Mouse (Mus musculus) layer of hippocampus, adult 9-11 months (tissue): ENCODE measurements around the gene Ccdc115.

Experiments used
- DNase-seq: peaks from one replicate; pipeline ENCODE4 v3.0.0; 2022

The Ccdc115 gene

GRCm38 (mm10) chr1:34439215-34439960 lies at the start of gene Ccdc115, which contains the start of gene Imp4:
Gene Ccdc115 (minus strand): TSS chr1:34439672.
Gene Imp4 (plus strand): TSS chr1:34439851.
- peak; percentile 97 for DNase-seq

DNA sequence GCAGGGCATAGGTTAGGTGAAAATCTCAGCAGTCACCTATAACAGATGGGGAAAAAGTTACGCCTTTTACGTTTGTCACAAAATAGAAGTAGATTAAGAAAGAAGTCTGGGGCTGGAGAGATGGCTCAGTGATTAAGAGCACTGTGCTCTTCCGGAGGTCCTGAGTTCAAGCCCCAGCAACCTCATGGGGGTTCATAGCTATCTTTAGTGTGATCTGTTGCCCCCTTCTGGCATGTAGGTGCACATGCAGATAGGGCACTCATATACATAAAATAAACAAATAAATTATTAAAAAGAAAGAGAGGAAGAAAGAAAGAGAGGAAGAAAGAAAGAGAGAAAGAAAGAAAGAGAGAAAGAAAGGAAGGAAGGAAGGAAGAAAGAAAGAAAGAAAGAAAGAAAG lies 47.9 kb upstream of the Ccdc115 start:
- DNase-seq, result no peak

DNA sequence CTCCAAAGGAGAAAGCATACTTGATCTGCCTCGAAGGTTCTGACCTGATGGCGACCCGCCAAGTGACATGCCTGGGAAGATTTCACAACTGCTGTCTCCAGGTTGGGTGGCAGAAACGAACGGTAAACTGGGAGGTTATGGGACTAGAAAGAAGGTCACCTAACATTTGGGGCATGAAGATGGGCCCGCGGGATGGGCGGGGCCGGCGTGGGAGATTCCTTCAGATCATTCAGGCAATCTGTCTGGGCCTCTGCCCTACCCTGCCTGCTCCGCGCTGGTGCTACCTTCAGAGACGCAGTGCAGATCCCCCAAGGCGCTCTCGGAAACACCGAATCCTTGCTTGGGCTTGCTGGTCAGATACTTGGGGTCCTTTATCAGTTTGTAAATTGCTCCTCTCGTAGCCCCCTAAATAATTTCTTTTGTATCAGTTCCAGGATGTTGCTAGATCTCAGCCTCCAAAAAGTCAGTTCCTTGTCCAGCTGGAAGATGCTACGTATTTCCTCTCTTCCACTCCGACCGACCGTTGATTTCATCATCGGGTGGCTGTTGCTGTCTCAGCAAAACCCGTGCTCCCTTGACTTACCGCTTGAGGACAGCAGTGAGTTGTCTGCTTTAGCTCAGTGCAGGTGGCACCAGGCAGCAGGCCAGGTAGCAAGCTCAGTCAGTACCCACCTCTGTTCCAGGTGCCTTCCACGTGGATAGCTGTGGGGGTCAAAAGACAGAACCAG lies 46.2 kb upstream of the Ccdc115 start:
- DNase-seq, result peak; percentile 68

GRCm38 (mm10) chr1:34484470-34484869 lies 45.0 kb upstream of the Ccdc115 start:
- no peak for DNase-seq

- DNase-seq, result no peak
Observed at GRCm38 (mm10) chr1:34481920-34482669, 42.6 kb upstream of the Ccdc115 start.

GRCm38 (mm10) chr1:34480801-34481200 lies 41.3 kb upstream of the Ccdc115 start:
- DNase-seq, result no peak

DNA sequence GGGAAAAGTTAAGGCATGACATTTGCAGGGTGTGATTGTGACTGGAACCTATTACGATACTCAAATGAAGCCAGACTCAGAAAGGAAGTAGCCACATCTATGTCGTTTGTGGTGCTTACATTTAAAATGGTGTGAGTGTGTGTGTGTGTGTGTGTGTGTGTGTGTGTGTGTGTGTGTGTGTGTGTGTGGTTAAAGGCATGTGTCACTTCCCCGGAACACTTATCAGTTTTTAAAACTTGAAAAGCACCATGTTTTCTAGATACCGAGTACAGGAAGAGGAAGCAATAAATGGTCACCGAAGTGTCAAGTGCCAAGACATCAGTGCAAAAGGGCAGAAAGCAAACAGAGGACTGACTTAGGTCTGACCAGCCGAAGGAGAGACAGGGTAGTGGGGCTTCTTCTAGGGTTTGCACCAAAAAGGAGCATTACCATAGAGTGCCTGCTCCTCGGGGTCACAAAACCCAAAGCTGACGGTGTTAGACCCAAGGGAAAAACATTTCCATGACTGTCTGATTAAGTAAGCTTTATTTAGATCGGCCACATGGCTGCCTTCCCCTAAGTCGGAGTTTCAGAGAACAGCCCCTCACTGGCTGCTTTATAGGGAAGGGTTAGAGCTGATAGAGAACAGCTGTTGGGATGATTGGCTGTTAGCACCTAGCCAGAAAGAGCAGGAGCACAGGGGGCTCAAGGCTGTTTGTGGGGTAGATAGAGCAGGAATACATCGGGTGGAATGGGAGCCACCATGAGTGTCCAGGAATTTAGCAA lies 39.6 kb upstream of the Ccdc115 start:
- no peak for DNase-seq

- DNase-seq, result peak; percentile 27
Observed at GRCm38 (mm10) chr1:34472427-34473300, 33.2 kb upstream of the Ccdc115 start.

DNA sequence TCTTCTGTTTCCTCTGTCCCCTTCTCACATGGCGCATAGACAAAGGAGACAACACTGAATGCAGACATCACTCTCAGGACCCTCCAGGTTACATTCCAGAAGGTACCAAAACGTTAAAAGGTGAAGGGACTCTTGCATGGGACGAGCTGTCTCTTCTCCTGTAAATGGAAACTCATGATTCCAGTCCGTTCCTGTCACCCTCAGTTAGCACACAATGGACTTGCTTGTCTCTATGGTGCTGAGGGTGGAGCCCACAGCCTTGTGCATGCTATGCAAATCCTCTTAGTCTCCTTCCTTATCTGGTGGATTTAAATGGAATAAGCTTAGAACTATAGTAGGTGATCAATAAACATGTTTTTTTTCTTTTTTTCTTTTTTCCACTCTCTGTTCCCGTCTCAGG lies 30.3 kb upstream of the Ccdc115 start:
- no peak for DNase-seq

GRCm38 (mm10) chr1:34468500-34468899 lies 29.0 kb upstream of the Ccdc115 start:
- no peak for DNase-seq

DNA sequence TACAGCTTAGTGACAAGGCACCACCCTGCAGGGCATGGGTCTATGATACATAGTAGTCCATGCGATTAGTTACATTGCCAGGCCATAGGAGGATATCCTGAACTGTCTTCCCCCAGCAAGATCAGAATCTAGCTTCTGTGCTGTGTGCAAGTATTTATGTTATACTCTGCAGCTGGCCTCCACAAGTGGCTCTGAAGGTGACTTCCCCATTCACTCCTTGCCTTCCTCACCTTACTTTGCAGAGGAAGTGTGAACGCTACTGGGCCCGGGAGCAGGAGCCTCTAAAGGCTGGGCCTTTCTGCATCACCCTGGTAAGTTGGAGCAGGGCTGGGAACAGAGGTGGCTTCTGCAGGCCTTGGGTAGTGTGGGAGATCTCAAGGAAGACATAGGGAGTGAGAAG lies 28.6 kb upstream of the Ccdc115 start:
- no peak for DNase-seq

DNA sequence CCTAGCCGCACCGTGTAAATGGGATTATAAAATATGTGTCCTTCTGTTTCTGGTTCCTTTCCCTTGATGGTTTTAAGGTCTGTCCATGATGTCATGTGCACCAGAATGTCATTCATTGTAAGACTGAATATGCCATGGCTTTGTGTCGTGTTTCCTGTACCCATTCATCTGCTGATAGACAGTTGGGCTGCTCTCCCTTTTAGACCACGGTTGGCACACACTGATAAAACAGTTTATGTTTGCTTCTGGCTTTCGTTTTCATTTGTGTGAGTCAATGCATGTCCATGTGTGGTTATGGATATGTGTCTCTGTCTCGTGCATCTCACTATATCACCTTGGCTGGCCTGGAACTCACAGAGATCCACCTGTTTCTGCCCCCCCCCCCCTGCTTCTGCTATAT lies 26.0 kb upstream of the Ccdc115 start:
- no peak for DNase-seq

- no peak for DNase-seq
Observed at GRCm38 (mm10) chr1:34464310-34464817, 24.9 kb upstream of the Ccdc115 start.

DNA sequence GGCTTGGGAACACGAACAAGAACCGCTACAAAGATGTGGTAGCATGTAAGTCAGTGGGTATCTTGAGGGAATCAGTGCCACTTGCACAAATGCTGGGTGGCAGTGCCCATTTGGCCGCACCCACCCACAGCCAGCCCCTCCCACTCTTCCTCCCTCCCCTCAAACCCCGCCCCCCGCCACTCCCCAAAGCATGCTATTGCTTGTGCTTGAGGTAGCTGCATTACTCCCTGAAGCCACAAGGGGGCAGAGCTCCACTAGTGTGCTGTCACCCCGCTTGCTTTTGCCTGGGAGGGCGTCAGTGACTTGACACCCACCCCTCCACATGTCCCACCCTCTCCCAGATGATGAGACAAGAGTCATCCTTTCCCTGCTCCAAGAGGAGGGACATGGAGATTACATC lies 23.3 kb upstream of the Ccdc115 start:
- peak; percentile 60 for DNase-seq

- DNase-seq, result no peak
Observed at GRCm38 (mm10) chr1:34460061-34460441, 20.6 kb upstream of the Ccdc115 start.

DNA sequence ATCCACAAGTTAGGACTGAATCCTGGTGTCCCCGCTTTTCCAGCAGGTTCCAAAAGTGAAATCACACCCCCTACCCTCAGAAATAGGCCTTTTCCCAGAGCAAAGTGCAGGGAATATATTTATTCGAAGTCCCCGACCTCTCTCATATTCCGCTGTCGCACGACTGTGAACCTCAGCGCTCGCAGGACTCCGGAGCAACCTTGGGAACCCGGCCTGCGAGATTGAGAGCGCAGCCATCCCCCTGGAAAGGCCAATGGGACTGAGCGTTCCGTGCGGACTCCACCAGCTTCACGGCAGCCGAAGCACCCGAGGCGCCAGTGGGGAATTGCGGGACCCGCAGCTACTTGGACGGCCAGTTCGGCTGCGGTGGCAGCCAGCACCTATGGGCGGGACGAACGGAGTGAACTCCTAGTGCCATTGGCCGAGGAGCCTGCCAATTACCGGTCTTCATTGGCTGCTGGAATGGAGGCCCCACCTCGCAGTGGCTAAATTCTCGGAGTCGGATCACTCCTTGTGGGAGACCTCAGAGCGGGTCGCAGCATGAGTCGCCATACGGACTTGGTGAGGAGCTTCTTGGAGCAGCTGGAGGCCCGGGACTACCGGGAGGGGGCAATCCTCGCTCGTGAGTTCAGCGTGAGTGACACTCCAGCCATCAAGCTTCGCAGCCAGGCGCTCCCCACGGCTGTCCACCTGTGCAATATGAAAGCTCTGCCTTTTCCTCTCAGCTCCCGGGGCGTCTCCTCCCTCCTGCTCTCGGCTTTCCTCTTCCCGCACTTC lies 20.0 kb upstream of the Ccdc115 start, which contains the start of gene Ptpn18:
Gene Ptpn18, plus strand, starts transcription at position 479 of the 777 bp plus-strand sequence.
- peak; percentile 83 for DNase-seq

GRCm38 (mm10) chr1:34458431-34458830 lies 19.0 kb upstream of the Ccdc115 start:
- no peak for DNase-seq

GRCm38 (mm10) chr1:34443124-34443523 lies 3.7 kb upstream of the Ccdc115 start:
- no peak for DNase-seq

- DNase-seq, result no peak
Observed at GRCm38 (mm10) chr1:34439961-34440630, 624 bp upstream of the Ccdc115 start.
